Mouse (Mus musculus) left cerebral cortex, postnatal 4 days (tissue): ENCODE results near the gene Gm12184. TPM values are rescaled to one million over a fixed set of nuclear protein-coding genes. Genes with fewer than 3 reads are reported as not detected.
"Not testable (repeated sequence)": the region's sequence is repeated elsewhere in the genome, so short reads cannot be mapped to it uniquely, and the experiment has no call there.

ENCODE experiments used
- DNase-seq: peaks from one replicate; pipeline ENCODE4 v3.0.0-alpha.2; 2022
- intact Hi-C: fragments of 180-260 bp; cut with DNase I; formaldehyde crosslinking; loops from one replicate; pipeline ENCODE4 v1.15.1; 2025
- total RNA-seq, 2 experiments: library from RNA; stranded (reverse); gene quantifications; 2 replicates each; pipeline ENCODE4 v1.2.3; 2021

Gm12184 gene
- total RNA-seq, 2 experiments from 2014 or later, result 0.89 to 2.4 TPM

GRCm38 (mm10) chr11:48851270-48851995 is 25.0 kb upstream of the Gm12184 start:
- intact Hi-C loops, result no loop called here
- no peak for DNase-seq

- no peak for DNase-seq
- intact Hi-C loops, result no loop called here
Observed at GRCm38 (mm10) chr11:48850240-48850639, 23.8 kb upstream of the Gm12184 start.

- intact Hi-C loops, result no loop called here
- DNase-seq, result no peak
Observed at GRCm38 (mm10) chr11:48846881-48847280, 20.4 kb upstream of the Gm12184 start.

- intact Hi-C loops, DNase-seq: not testable (repeated sequence)
Observed at GRCm38 (mm10) chr11:48846362-48846761, 19.9 kb upstream of the Gm12184 start.

- intact Hi-C loops, result no loop called here
Observed at GRCm38 (mm10) chr11:48845244-48845815, 18.9 kb upstream of the Gm12184 start.

GRCm38 (mm10) chr11:48844309-48844708 is 17.9 kb upstream of the Gm12184 start:
- no peak for DNase-seq
- intact Hi-C loops, result no loop called here

More at GRCm38 (mm10) chr11:48845244-48845815, 18.9 kb upstream of the Gm12184 start:
- no peak for DNase-seq

- DNase-seq, result no peak
- intact Hi-C loops, result no loop called here
Observed at GRCm38 (mm10) chr11:48843202-48843601, 16.7 kb upstream of the Gm12184 start.

GRCm38 (mm10) chr11:48842378-48842792 is 15.9 kb upstream of the Gm12184 start:
- intact Hi-C loops, result no loop called here
- no peak for DNase-seq

- intact Hi-C loops, result no loop called here
Observed at GRCm38 (mm10) chr11:48841213-48841612, 14.8 kb upstream of the Gm12184 start.

GRCm38 (mm10) chr11:48840805-48841204 is 14.3 kb upstream of the Gm12184 start:
- no peak for DNase-seq
- intact Hi-C loops, result no loop called here

More at GRCm38 (mm10) chr11:48841213-48841612, 14.8 kb upstream of the Gm12184 start:
- no peak for DNase-seq

- no peak for DNase-seq
- intact Hi-C loops, result no loop called here
Observed at GRCm38 (mm10) chr11:48838879-48839680, 12.6 kb upstream of the Gm12184 start.

GRCm38 (mm10) chr11:48838181-48838797 is 11.8 kb upstream of the Gm12184 start:
- intact Hi-C loops, result no loop called here

GRCm38 (mm10) chr11:48837310-48838180 is 11.1 kb upstream of the Gm12184 start:
- intact Hi-C loops, result loop anchor here (2.0 kb wide), 1 partner anchor 15 kb away; no protein-coding TSS in a partner anchor
- DNase-seq, result peak; percentile 54

More at GRCm38 (mm10) chr11:48838181-48838797, 11.8 kb upstream of the Gm12184 start:
- DNase-seq, result no peak

GRCm38 (mm10) chr11:48836990-48837309 is 10.5 kb upstream of the Gm12184 start:
- no peak for DNase-seq
- intact Hi-C loops, result loop anchor here (2.0 kb wide), 1 partner anchor 14 kb away; no protein-coding TSS in a partner anchor

GRCm38 (mm10) chr11:48835923-48836322 is 9.5 kb upstream of the Gm12184 start:
- intact Hi-C loops, result loop anchor here (2.0 kb wide), 1 partner anchor 13 kb away; no protein-coding TSS in a partner anchor
- DNase-seq, result no peak

- intact Hi-C loops, result no loop called here
- DNase-seq, result peak; percentile 91
Observed at GRCm38 (mm10) chr11:48833731-48834639, 7.5 kb upstream of the Gm12184 start.

- intact Hi-C loops, result no loop called here
- DNase-seq, result no peak
Observed at GRCm38 (mm10) chr11:48833078-48833730, 6.7 kb upstream of the Gm12184 start.

GRCm38 (mm10) chr11:48831273-48831672 is 4.8 kb upstream of the Gm12184 start:
- DNase-seq, result no peak
- intact Hi-C loops, result no loop called here
